Mouse (Mus musculus) thymus, postnatal 25 days (tissue): ENCODE measurements around the gene Krt32.

Source experiments
- DNase-seq: peaks from one replicate; pipeline ENCODE4 v3.0.0; 2022

The Krt32 gene

GRCm38 (mm10) chr11:100087861-100088260, at the start of gene Krt32:
Gene Krt32 (minus strand): TSS chr11:100088226.
- no peak for DNase-seq

- DNase-seq = no peak
These were observed 49.7 kb upstream of the Krt32 start for GRCm38 (mm10) chr11:100137693-100138092.

GRCm38 (mm10) chr11:100136559-100136958, 48.5 kb upstream of the Krt32 start:
- no peak for DNase-seq

- DNase-seq = no peak
These were observed 47.7 kb upstream of the Krt32 start, which contains the start of gene Krt15 for GRCm38 (mm10) chr11:100135731-100136130. Gene Krt15 (minus strand): TSS chr11:100135928.

GRCm38 (mm10) chr11:100124901-100125300, 36.9 kb upstream of the Krt32 start:
- no peak for DNase-seq

GRCm38 (mm10) chr11:100121466-100121865, 33.4 kb upstream of the Krt32 start, which contains the start of gene Krt13:
Gene Krt13 (minus strand): TSS chr11:100121566.
- DNase-seq = no peak

GRCm38 (mm10) chr11:100120331-100120730, 32.3 kb upstream of the Krt32 start:
- no peak for DNase-seq

- DNase-seq = no peak
These were observed 25.7 kb upstream of the Krt32 start for GRCm38 (mm10) chr11:100113742-100114029.

GRCm38 (mm10) chr11:100112935-100113741, 25.1 kb upstream of the Krt32 start:
- no peak for DNase-seq

- no peak for DNase-seq
These were observed 17.6 kb upstream of the Krt32 start, which contains the start of gene Krt36 for GRCm38 (mm10) chr11:100105576-100106122. Gene Krt36 (minus strand): TSS chr11:100105626.

- DNase-seq = no peak
These were observed 14.8 kb upstream of the Krt32 start for GRCm38 (mm10) chr11:100102693-100103429.

GRCm38 (mm10) chr11:100100391-100100790, 12.4 kb upstream of the Krt32 start:
- no peak for DNase-seq

GRCm38 (mm10) chr11:100097819-100098218, 9.8 kb upstream of the Krt32 start:
- DNase-seq = no peak

- no peak for DNase-seq
These were observed 8.1 kb upstream of the Krt32 start, which contains the start of gene Krt35 for GRCm38 (mm10) chr11:100096141-100096540. Gene Krt35 (minus strand): TSS chr11:100096241.

GRCm38 (mm10) chr11:100088378-100089025, 476 bp upstream of the Krt32 start:
- no peak for DNase-seq

- DNase-seq = no peak
These were observed 14.2 kb downstream of the Krt32 start for GRCm38 (mm10) chr11:100073873-100074272.

- no peak for DNase-seq
These were observed 20.6 kb downstream of the Krt32 start for GRCm38 (mm10) chr11:100067293-100068036.

- no peak for DNase-seq
These were observed 21.6 kb downstream of the Krt32 start for GRCm38 (mm10) chr11:100066236-100067010.

GRCm38 (mm10) chr11:100058875-100059274, 29.2 kb downstream of the Krt32 start:
- DNase-seq = no peak

GRCm38 (mm10) chr11:100055686-100056655, 32.1 kb downstream of the Krt32 start:
- no peak for DNase-seq
